ENCODE assay signal across 7 mouse cellular contexts in genomic region chr4:32656918-32657662, GRCm38 (mm10). TPM values are rescaled to one million over a fixed set of nuclear protein-coding genes. Genes with fewer than 3 reads are reported as not detected.
A peak's percentile ranks its signal among the peaks of the same experiment; 100 is the strongest.
DNase-seq lines count a peak whose midpoint lies in the region; ATAC-seq lines count a peak whose summit lies in the region.

Mdn1 (plus strand) TSS chr4:32657119.

- DNase-seq in adrenal gland, postnatal 25 days, result peak; percentile 95
- DNase-seq in heart, adult 11 months, result peak; percentile 99
- DNase-seq in kidney, adult 18-20 months, result peak; percentile 98
- peak; percentile 99 for DNase-seq in limb, embryonic 11.5 days (ENCODE audit: low spot score)
- DNase-seq in midbrain, embryonic 14.5 days, result peak; percentile 99
- DNase-seq in spleen, adult 18-20 months, result peak; percentile 89 to 97

- H3K27me3 ChIP-seq in embryonic facial prominence, embryonic 12.5 days, result no peaks in the 10 kb centered on the region
- no peaks in the 10 kb centered on the region for H3K27me3 ChIP-seq in limb, embryonic 11.5 days (ENCODE audit: control insufficient read depth, insufficient read depth, low read length)
- H3K27me3 ChIP-seq in midbrain, embryonic 14.5 days (ENCODE audit: control insufficient read depth, insufficient read depth, low read length), result no peaks in the 10 kb centered on the region

- H3K4me3 ChIP-seq in embryonic facial prominence, embryonic 12.5 days, result peak within 1 kb of the TSS; percentile 98
- H3K4me3 ChIP-seq in limb, embryonic 11.5 days (ENCODE audit: low read depth, low read length), result peak within 1 kb of the TSS; percentile 98
- peak within 1 kb of the TSS; percentile 96 for H3K4me3 ChIP-seq in midbrain, embryonic 14.5 days (replicated peaks; ENCODE audit: low read depth, low read length)

- peak within 1 kb of the TSS; percentile 59 for H3K4me2 ChIP-seq in embryonic facial prominence, embryonic 12.5 days (replicated peaks)
- H3K4me2 ChIP-seq in limb, embryonic 11.5 days (ENCODE audit: low read depth, severe bottlenecking), result peak within 1 kb of the TSS; percentile 64
- peak within 1 kb of the TSS; percentile 57 for H3K4me2 ChIP-seq in midbrain, embryonic 14.5 days (ENCODE audit: low read length)

- H3K9ac ChIP-seq in embryonic facial prominence, embryonic 12.5 days, result peak within 1 kb of the TSS; percentile 57
- peak within 1 kb of the TSS; percentile 63 for H3K9ac ChIP-seq in limb, embryonic 11.5 days (ENCODE audit: low read length)
- peak within 1 kb of the TSS; percentile 67 for H3K9ac ChIP-seq in midbrain, embryonic 14.5 days (replicated peaks; ENCODE audit: low read length)

- peaks cover 13% of the 10 kb centered on the region for H3K36me3 ChIP-seq in embryonic facial prominence, embryonic 12.5 days
- H3K36me3 ChIP-seq in limb, embryonic 11.5 days (ENCODE audit: control insufficient read depth, insufficient read depth, low read length), result no peaks in the 10 kb centered on the region
- peaks cover 6% of the 10 kb centered on the region for H3K36me3 ChIP-seq in midbrain, embryonic 14.5 days (ENCODE audit: control insufficient read depth, insufficient read depth, low read length)

- under 1% methylated on average over 68 of the region's 68 CpGs for WGBS in embryonic facial prominence, embryonic 12.5 days
- WGBS in limb, embryonic 11.5 days, result under 1% methylated on average over 68 of the region's 68 CpGs
- WGBS in midbrain, embryonic 14.5 days, result under 1% methylated on average over 67 of the region's 68 CpGs

- peak within 1 kb of the TSS; percentile 18; the same call in 1 of the 2 replicates for H3K27ac ChIP-seq in embryonic facial prominence, embryonic 12.5 days
- peak within 1 kb of the TSS; percentile 61; the same call in 1 of the 2 replicates for H3K27ac ChIP-seq in limb, embryonic 11.5 days (replicated peaks; ENCODE audit: low read depth, low read length)
- H3K27ac ChIP-seq in midbrain, embryonic 14.5 days (replicated peaks; ENCODE audit: low read depth, low read length), result peak within 1 kb of the TSS; percentile 82

- ATAC-seq in embryonic facial prominence, embryonic 12.5 days (ENCODE audit: insufficient number of reproducible peaks, insufficient read depth, low FRiP score, low TSS enrichment), result peak; percentile 61
- peak; percentile 88; the same call in 1 of the 2 replicates for ATAC-seq in limb, embryonic 11.5 days (ENCODE audit: insufficient number of reproducible peaks, low FRiP score, low TSS enrichment, low read depth)
- peak; percentile 95 for ATAC-seq in midbrain, embryonic 14.5 days (ENCODE audit: low FRiP score, low TSS enrichment)

- no peaks in the 10 kb centered on the region for H3K9me3 ChIP-seq in embryonic facial prominence, embryonic 12.5 days
- no peaks in the 10 kb centered on the region for H3K9me3 ChIP-seq in limb, embryonic 11.5 days (ENCODE audit: control insufficient read depth, low read length)
- H3K9me3 ChIP-seq in midbrain, embryonic 14.5 days (ENCODE audit: control insufficient read depth, low read length), result no peaks in the 10 kb centered on the region

- peaks cover 6% of the 10 kb centered on the region; the same call in 1 of the 2 replicates for H3K4me1 ChIP-seq in embryonic facial prominence, embryonic 12.5 days
- no peaks in the 10 kb centered on the region for H3K4me1 ChIP-seq in limb, embryonic 11.5 days (ENCODE audit: control insufficient read depth, insufficient read depth, low read length)
- peaks cover 9% of the 10 kb centered on the region for H3K4me1 ChIP-seq in midbrain, embryonic 14.5 days (ENCODE audit: control insufficient read depth, insufficient read depth, low read length)

RNA-seq across cellular contexts. Expression of gene Mdn1, which starts in this region (rescaled TPM):
- total RNA-seq in adrenal gland, postnatal 25 days (2021), result 29.9 and 36.3 TPM in 2 replicates
- polyA plus RNA-seq in embryonic facial prominence, embryonic 12.5 days (2016; fragmentation: Nextera tagmentation; extraction: Ambion mirVana), result 17.5 and 19.8 TPM in 2 replicates
- 21.3 and 24.8 TPM in 2 replicates for polyA plus RNA-seq in limb, embryonic 11.5 days (2014; fragmentation: Nextera tagmentation; extraction: Ambion mirVana)
- 18.7 and 19.6 TPM in 2 replicates for polyA plus RNA-seq in midbrain, embryonic 14.5 days (2014; fragmentation: Nextera tagmentation; extraction: Ambion mirVana)

Comparison
In these comparisons a context has a peak if more than half of its experiments do, and no peak if none do; other contexts are left out.
1. Peak in every context shown above with its lines: DNase-seq, ATAC-seq, H3K4me3 ChIP-seq and H3K27ac ChIP-seq.
2. H3K27ac ChIP-seq: peak in every context shown above with its lines; median percentile 82 in midbrain, embryonic 14.5 days; 61 in limb, embryonic 11.5 days; 18 in embryonic facial prominence, embryonic 12.5 days.